Mouse (Mus musculus): Measurements from ENCODE around the gene Kcnj12. TPM values are rescaled to one million over a fixed set of nuclear protein-coding genes. Genes with fewer than 3 reads are reported as not detected.
A peak's percentile ranks its signal among the peaks of the same experiment; 100 is the strongest.

The Kcnj12 gene
- total RNA-seq, 2 experiments from 2014 or later: 37.4 to 59.8 TPM

GRCm38 (mm10) chr11:61043055-61043992 lies 21.0 kb downstream of the Kcnj12 start:
- intact Hi-C loops (cut with DNase I; ENCODE audit: low total_unique reads): no loop called here
- DNase-seq: peak; percentile 34

- intact Hi-C loops (cut with DNase I; ENCODE audit: low total_unique reads): no loop called here
These were observed 22.4 kb downstream of the Kcnj12 start for GRCm38 (mm10) chr11:61044741-61045140.

GRCm38 (mm10) chr11:61047441-61047840 lies 25.1 kb downstream of the Kcnj12 start:
- DNase-seq: no peak
- intact Hi-C loops (cut with DNase I; ENCODE audit: low total_unique reads): no loop called here

More at GRCm38 (mm10) chr11:61044741-61045140, 22.4 kb downstream of the Kcnj12 start:
- DNase-seq: no peak

GRCm38 (mm10) chr11:61051151-61051550 lies 28.8 kb downstream of the Kcnj12 start:
- no peak for DNase-seq
- intact Hi-C loops (cut with DNase I; ENCODE audit: low total_unique reads): no loop called here

GRCm38 (mm10) chr11:61056871-61057270 lies 34.5 kb downstream of the Kcnj12 start:
- DNase-seq: no peak
- intact Hi-C loops (cut with DNase I; ENCODE audit: low total_unique reads): no loop called here

GRCm38 (mm10) chr11:61059691-61060457 lies 37.5 kb downstream of the Kcnj12 start:
- no peak for DNase-seq
- intact Hi-C loops (cut with DNase I; ENCODE audit: low total_unique reads): no loop called here

GRCm38 (mm10) chr11:61060634-61061033 lies 38.3 kb downstream of the Kcnj12 start:
- intact Hi-C loops (cut with DNase I; ENCODE audit: low total_unique reads): no loop called here
- peak; percentile 28 for DNase-seq

GRCm38 (mm10) chr11:61062548-61063461 lies 40.4 kb downstream of the Kcnj12 start:
- intact Hi-C loops (cut with DNase I; ENCODE audit: low total_unique reads): no loop called here
- DNase-seq: no peak

GRCm38 (mm10) chr11:61063503-61063902 lies 41.1 kb downstream of the Kcnj12 start:
- intact Hi-C loops (cut with DNase I; ENCODE audit: low total_unique reads): no loop called here
- DNase-seq: no peak

GRCm38 (mm10) chr11:61065620-61066019 lies 43.3 kb downstream of the Kcnj12 start:
- DNase-seq: no peak
- intact Hi-C loops (cut with DNase I; ENCODE audit: low total_unique reads): no loop called here

- DNase-seq: no peak
These were observed 44.9 kb downstream of the Kcnj12 start for GRCm38 (mm10) chr11:61067133-61067835.

GRCm38 (mm10) chr11:61068866-61069265 lies 46.5 kb downstream of the Kcnj12 start:
- no peak for DNase-seq
- intact Hi-C loops (cut with DNase I; ENCODE audit: low total_unique reads): no loop called here

More at GRCm38 (mm10) chr11:61067133-61067835, 44.9 kb downstream of the Kcnj12 start:
- intact Hi-C loops (cut with DNase I; ENCODE audit: low total_unique reads): no loop called here

- intact Hi-C loops (cut with DNase I; ENCODE audit: low total_unique reads): no loop called here
- DNase-seq: no peak
These were observed 47.3 kb downstream of the Kcnj12 start for GRCm38 (mm10) chr11:61069645-61070044.

GRCm38 (mm10) chr11:61074646-61075317 lies 52.4 kb downstream of the Kcnj12 start:
- intact Hi-C loops (cut with DNase I; ENCODE audit: low total_unique reads): no loop called here
- DNase-seq: no peak

GRCm38 (mm10) chr11:61075361-61076326 lies 53.3 kb downstream of the Kcnj12 start:
- no peak for DNase-seq
- intact Hi-C loops (cut with DNase I; ENCODE audit: low total_unique reads): no loop called here

- intact Hi-C loops (cut with DNase I; ENCODE audit: low total_unique reads): no loop called here
- DNase-seq: no peak
These were observed 59.3 kb downstream of the Kcnj12 start for GRCm38 (mm10) chr11:61081624-61082023.

- intact Hi-C loops (cut with DNase I; ENCODE audit: low total_unique reads): loop anchor here (2.0 kb wide), 1 partner anchor 133 kb away; no protein-coding TSS in a partner anchor
- no peak for DNase-seq
These were observed 67.8 kb downstream of the Kcnj12 start for GRCm38 (mm10) chr11:61090195-61090594.
